Mouse (Mus musculus) layer of hippocampus, adult 2 months (tissue): ENCODE measurements around the gene Plekhm2. TPM values are rescaled to one million over a fixed set of nuclear protein-coding genes. Genes with fewer than 3 reads are reported as not detected.

Experiments
- DNase-seq, 2 experiments: peaks; one replicate each; pipeline ENCODE4 v3.0.0; 2022; ENCODE audit warnings: low spot score in 2 of 2
- H3K27ac ChIP-seq: fragments of 200-600 bp; 2 replicates; pipeline ENCODE4 v1.8.1; 2022
- H3K4me3 ChIP-seq: fragments of 200-600 bp; 2 replicates; pipeline ENCODE4 v1.8.1; 2022; ENCODE audit warnings: mild to moderate bottlenecking
- CTCF ChIP-seq: fragments of 200-600 bp; conservative IDR thresholded peaks from 2 replicates; pipeline ENCODE4 v1.8.1; 2022; ENCODE audit warnings: antibody characterized with exemption, mild to moderate bottlenecking, moderate library complexity
- total RNA-seq, 2 experiments: library from RNA; stranded (reverse); gene quantifications; 2 replicates each; pipeline ENCODE4 v1.2.3; 2021

Plekhm2 gene
- total RNA-seq, 2 experiments from 2014 or later: 74.1 to 80.6 TPM

- DNase-seq: no peak
- no peak for TF ChIP-seq CTCF
- no peak overlapping the region for H3K27ac ChIP-seq
- H3K4me3 ChIP-seq: no peak overlapping the region
Measured at GRCm38 (mm10) chr4:141622580-141622979, 42.1 kb downstream of the Plekhm2 start.

DNA sequence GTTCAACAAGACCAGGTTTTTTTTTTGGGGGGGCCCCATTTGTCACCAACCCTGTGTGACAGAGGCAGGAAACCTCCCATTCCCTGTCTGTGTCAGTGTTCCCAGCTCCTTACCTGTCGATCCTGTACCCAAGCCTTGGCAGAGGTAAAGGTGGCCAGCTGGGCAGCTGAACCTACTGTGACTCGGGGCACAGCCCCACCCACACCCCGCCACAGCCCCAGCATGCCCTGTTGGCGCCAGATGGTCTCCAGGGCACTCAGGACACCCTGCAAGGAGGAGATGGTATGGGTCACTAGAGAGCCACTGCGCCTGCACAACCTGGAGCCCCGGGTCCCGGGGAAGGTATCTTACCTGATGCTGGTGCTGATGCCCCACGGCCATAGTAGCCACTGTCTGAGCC is 42.6 kb downstream of the Plekhm2 start:
- no peak for TF ChIP-seq CTCF
- no peak overlapping the region for H3K27ac ChIP-seq
- DNase-seq: no peak
- H3K4me3 ChIP-seq: no peak overlapping the region

GRCm38 (mm10) chr4:141621297-141621696 is 43.4 kb downstream of the Plekhm2 start:
- TF ChIP-seq CTCF: no peak
- Histone ChIP-seq H3K4me3 (no peak overlapping the region), H3K27ac (no peak overlapping the region)
- DNase-seq: no peak

- TF ChIP-seq CTCF: no peak
- no peak overlapping the region for H3K27ac ChIP-seq
- DNase-seq: no peak
- no peak overlapping the region for H3K4me3 ChIP-seq
Measured at GRCm38 (mm10) chr4:141619299-141619883, 45.3 kb downstream of the Plekhm2 start.

- DNase-seq: peak; percentile 29 to 53
- Histone ChIP-seq H3K27ac (no peak within 1 kb of the TSS), H3K4me3 (no peak within 1 kb of the TSS; the same call in 1 of the 2 replicates)
- peak; percentile 73 for TF ChIP-seq CTCF
Measured at GRCm38 (mm10) chr4:141618565-141619243, 46.0 kb downstream of the Plekhm2 start, which contains the start of gene Tmem82. Gene Tmem82, minus strand, starts transcription at chr4:141618633.

DNA sequence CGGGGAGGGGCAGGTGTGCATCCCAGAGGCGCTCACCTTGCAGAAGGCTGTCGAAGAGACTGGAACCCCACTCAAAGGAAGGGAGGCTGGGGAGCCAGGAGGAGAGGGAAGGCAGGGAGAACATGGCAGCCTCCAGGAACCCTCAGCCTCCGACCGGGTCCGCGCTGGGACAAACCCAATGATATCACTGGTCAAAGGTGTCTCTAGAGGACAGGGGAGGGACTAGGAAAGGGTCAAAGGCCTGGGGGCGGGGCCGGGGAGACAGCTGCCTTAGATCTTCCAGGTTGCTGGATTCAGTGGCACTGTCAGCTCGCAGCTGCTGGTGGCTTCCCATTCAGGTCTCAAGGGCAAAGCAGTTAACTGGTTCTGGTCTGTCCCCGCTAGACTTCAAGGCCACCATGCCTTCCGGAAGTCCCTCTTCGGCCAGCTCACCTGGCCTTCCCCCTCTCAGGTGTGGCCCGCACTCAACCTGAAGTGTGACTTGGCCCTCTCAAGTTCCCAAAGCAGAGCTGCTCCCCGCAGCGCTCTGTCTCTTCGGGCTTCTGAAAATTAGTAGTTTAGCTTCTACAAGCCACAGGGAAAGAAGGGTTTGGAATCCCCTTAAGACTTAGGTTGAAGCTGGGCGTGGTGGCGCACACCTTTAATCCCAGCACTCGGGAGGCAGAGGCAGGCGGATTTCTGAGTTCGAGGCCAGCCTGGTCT is 46.7 kb downstream of the Plekhm2 start:
- no peak overlapping the region; the same call in 1 of the 2 replicates for H3K4me3 ChIP-seq
- TF ChIP-seq CTCF: no peak
- no peak overlapping the region for H3K27ac ChIP-seq
- DNase-seq: no peak

GRCm38 (mm10) chr4:141617299-141617698 is 47.4 kb downstream of the Plekhm2 start:
- peak; percentile 48 to 60 for DNase-seq
- TF ChIP-seq CTCF: peak; percentile 71
- no peak overlapping the region; the same call in 1 of the 2 replicates for H3K4me3 ChIP-seq
- H3K27ac ChIP-seq: no peak overlapping the region

GRCm38 (mm10) chr4:141616811-141617210 is 47.9 kb downstream of the Plekhm2 start:
- no peak for DNase-seq
- H3K27ac ChIP-seq: no peak overlapping the region

GRCm38 (mm10) chr4:141614946-141615345 is 49.8 kb downstream of the Plekhm2 start:
- Histone ChIP-seq H3K4me3 (no peak overlapping the region), H3K27ac (no peak overlapping the region)
- DNase-seq: no peak
- no peak for TF ChIP-seq CTCF

More at GRCm38 (mm10) chr4:141616811-141617210, 47.9 kb downstream of the Plekhm2 start:
- no peak for TF ChIP-seq CTCF
- no peak overlapping the region for H3K4me3 ChIP-seq

DNA sequence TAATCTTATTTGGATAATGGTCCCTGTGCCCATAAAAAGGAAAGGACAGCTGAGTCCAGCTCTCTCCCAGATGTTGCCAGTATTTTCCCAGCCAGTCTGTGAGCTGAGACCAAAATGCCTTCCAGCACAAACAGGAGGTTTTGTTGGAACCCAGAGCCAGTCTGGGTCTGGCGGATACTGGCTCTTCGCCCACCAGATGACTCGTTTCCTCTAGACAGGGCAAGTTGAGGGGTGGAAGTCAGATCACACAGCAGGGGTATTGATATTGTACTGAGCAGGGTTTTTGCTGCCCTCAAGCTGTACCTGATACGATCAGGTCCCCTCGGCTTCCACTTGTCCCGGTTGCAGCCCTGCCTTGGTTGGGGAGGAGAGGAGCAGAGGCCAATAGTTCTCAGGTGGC is 55.2 kb downstream of the Plekhm2 start:
- H3K27ac ChIP-seq: no peak overlapping the region
- no peak overlapping the region for H3K4me3 ChIP-seq
- no peak for TF ChIP-seq CTCF
- no peak for DNase-seq

- no peak within 1 kb of the TSS for H3K4me3 ChIP-seq
- DNase-seq: no peak
- H3K27ac ChIP-seq: no peak within 1 kb of the TSS
- TF ChIP-seq CTCF: no peak
Measured at GRCm38 (mm10) chr4:141605861-141606260, 58.8 kb downstream of the Plekhm2 start, which contains the start of gene Fblim1. Gene Fblim1, minus strand, starts transcription at chr4:141606096.

DNA sequence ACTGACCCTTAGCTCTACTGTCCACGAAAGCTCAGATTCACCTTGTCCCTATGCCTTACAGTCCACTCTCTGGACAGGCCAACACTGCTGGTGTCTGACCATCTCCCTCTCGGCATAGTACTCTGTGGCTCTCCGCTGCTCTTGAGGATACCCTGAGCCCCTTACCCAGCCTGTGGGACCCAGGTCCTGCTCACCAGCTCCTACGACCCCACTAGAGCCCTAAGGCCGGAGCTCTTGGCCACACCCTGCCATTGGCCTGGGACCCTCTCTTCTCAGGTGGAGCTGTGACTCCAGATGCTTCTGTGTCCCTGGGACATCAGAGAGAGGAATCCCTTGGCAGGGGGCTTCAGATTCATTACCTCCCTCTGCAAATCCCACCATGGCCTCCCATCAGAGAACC is 59.3 kb downstream of the Plekhm2 start:
- no peak for DNase-seq
- TF ChIP-seq CTCF: no peak
- Histone ChIP-seq H3K4me3 (no peak overlapping the region), H3K27ac (no peak overlapping the region)

DNA sequence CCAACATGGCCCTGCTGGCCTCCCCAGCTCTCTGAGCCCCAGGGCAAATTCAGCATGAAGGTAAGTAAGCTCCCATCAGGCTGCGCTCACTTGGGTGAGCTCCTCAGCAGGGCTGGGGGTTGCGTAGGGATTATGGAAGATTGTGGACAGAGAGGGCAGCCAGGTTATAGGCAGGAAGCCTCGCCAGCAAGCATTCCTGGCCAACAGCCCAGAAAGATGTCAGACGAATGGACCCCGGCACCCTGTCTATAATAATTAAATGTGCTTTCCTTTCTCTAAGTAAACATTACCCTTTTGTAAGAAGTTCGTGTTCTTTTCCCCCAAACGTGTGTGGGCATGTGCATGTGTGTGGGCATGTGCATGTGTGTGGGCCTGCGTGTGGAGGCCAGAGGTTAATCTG is 60.2 kb downstream of the Plekhm2 start:
- DNase-seq: no peak
- TF ChIP-seq CTCF: no peak
- Histone ChIP-seq H3K4me3 (no peak overlapping the region), H3K27ac (no peak overlapping the region)

GRCm38 (mm10) chr4:141603921-141604320 is 60.8 kb downstream of the Plekhm2 start:
- Histone ChIP-seq H3K4me3 (no peak overlapping the region), H3K27ac (no peak overlapping the region)
- TF ChIP-seq CTCF: no peak
- no peak for DNase-seq
